Mouse (Mus musculus): ENCODE results near the gene Zcchc7. TPM values are rescaled to one million over a fixed set of nuclear protein-coding genes. Genes with fewer than 3 reads are reported as not detected.

Gene Zcchc7
- polyA plus RNA-seq (2012; rRNA removed): 8.5 and 15.9 TPM in 2 replicates

DNA sequence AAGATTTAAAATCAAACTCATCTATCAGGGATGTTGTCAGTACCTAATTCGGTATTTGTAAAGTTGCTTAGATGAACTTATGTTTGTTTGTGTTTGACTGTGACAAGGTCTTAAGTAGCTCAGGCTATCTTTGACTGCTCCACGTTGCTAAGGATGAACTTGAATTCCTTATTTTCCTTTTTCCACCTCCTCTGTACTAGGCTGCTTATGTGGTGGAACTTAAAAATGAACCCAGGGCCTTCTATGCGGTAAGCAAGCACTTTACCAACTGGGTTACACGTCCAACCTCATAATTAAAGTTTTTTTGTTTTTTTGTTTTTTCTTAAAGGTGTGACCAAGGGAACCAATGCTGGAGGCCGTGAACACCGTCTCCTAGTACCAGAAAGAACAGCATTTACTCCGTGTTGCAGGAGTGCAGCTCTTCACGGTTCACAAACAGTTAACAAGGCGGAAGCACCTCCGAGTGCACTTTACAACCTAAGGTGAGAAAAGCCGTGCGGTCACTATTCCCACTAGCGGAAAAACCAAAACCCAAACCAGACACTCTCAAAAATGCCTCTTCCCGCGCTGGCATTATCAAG is at the start of gene Zcchc7:
Zcchc7 (plus strand) TSS at position 325 of the 581 bp plus-strand sequence.
- Histone ChIP-seq H3K4me1 (ENCODE audit: control insufficient read depth, insufficient read depth, low read length) (peaks cover 2% of the 10 kb centered on the region), H3K4me3 (replicated peaks; ENCODE audit: extremely low read depth, low read depth, low read length) (peak within 1 kb of the TSS; percentile 86)
- DNase-seq: peak; percentile 82
- TF ChIP-seq CTCF (IDR thresholded peaks at IDR 0.05; ENCODE audit: insufficient read depth, low read length) (no peak), POLR2A (IDR thresholded peaks at IDR 0.05; ENCODE audit: borderline replicate concordance, extremely low read depth, low read depth, low read length) (no peak)
- 4% methylated on average over 15 of the region's 15 CpGs for WGBS

DNA sequence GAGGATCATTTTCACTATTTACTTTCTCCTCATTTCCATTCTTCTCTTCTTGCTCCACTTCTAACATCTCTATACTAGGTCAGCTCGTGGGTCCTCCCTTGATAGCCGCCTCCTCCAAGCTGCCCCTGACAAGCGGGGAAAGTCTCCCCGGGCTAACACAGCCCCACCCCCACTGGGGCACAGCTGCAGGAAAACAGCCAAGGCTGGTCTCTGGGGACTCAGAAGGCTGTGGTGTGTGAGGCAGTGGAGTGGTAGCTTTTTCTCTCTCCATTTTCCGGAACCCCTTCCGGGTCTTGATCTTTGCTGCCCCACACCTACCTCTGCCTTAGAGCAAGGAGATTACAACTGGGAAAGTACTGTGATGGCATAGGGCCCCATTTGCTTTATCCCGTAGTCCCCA is 49.7 kb upstream of the Zcchc7 start:
- TF ChIP-seq CTCF (IDR thresholded peaks at IDR 0.05; ENCODE audit: insufficient read depth, low read length): no peak
- no peak for TF ChIP-seq POLR2A (IDR thresholded peaks at IDR 0.05; ENCODE audit: borderline replicate concordance, extremely low read depth, low read depth, low read length)
- no peak for DNase-seq
- Histone ChIP-seq H3K4me3 (replicated peaks; ENCODE audit: extremely low read depth, low read depth, low read length) (no peak overlapping the region), H3K4me1 (ENCODE audit: control insufficient read depth, insufficient read depth, low read length) (no peaks in the 10 kb centered on the region; the same call in 1 of the 2 replicates)
- 6% methylated on average over 7 of the region's 7 CpGs for WGBS

DNA sequence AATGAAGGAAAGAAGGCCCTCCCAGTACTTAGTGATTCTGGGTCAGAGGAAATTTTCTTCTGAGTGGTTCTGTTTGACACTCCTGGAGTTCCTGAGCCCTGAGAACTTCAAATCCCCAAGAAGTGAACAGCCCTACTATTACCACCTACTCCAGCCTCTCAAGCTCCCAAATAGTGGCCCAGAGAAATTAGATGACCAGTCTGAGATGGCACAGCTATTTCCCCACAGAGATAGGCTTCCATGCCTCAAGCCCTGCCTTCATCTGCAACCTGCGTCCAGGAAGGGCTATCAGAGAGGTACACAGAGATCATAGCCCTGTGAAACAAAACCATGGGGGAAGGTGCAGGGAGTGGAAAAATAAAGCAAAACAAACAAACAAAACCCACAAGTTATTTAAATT is 48.8 kb upstream of the Zcchc7 start:
- WGBS: 24% methylated on average over 1 of the region's 1 CpGs
- no peak overlapping the region for H3K4me3 ChIP-seq (replicated peaks; ENCODE audit: extremely low read depth, low read depth, low read length)
- DNase-seq: no peak
- no peak for TF ChIP-seq CTCF (IDR thresholded peaks at IDR 0.05; ENCODE audit: insufficient read depth, low read length)
- no peak for TF ChIP-seq POLR2A (IDR thresholded peaks at IDR 0.05; ENCODE audit: borderline replicate concordance, extremely low read depth, low read depth, low read length)
- H3K4me1 ChIP-seq (ENCODE audit: control insufficient read depth, insufficient read depth, low read length): no peaks in the 10 kb centered on the region; the same call in 1 of the 2 replicates

DNA sequence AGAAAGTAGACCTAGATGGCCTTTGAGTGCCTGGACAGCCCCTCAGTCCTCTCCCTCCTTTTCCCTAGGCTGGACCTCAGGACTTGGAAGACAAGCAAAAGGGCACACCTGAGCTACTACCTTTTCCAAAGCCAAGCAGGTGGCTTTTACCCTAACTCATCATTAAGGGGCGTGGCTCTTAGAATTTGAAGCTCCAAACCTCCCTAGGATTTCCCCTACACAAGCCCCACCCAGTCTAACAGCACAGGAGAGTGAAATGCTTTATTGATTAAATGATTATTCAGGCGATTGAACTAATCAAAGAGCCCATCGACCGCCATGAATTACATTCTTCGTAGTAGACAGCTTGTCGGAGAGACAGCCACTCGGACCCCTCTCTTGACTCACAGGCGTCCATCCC is 47.4 kb upstream of the Zcchc7 start:
- TF ChIP-seq CTCF (IDR thresholded peaks at IDR 0.05; ENCODE audit: insufficient read depth, low read length) (no peak), POLR2A (IDR thresholded peaks at IDR 0.05; ENCODE audit: borderline replicate concordance, extremely low read depth, low read depth, low read length) (no peak)
- Histone ChIP-seq H3K4me3 (replicated peaks; ENCODE audit: extremely low read depth, low read depth, low read length) (no peak overlapping the region), H3K4me1 (ENCODE audit: control insufficient read depth, insufficient read depth, low read length) (no peaks in the 10 kb centered on the region; the same call in 1 of the 2 replicates)
- WGBS: 56% methylated on average over 8 of the region's 8 CpGs
- no peak for DNase-seq

DNA sequence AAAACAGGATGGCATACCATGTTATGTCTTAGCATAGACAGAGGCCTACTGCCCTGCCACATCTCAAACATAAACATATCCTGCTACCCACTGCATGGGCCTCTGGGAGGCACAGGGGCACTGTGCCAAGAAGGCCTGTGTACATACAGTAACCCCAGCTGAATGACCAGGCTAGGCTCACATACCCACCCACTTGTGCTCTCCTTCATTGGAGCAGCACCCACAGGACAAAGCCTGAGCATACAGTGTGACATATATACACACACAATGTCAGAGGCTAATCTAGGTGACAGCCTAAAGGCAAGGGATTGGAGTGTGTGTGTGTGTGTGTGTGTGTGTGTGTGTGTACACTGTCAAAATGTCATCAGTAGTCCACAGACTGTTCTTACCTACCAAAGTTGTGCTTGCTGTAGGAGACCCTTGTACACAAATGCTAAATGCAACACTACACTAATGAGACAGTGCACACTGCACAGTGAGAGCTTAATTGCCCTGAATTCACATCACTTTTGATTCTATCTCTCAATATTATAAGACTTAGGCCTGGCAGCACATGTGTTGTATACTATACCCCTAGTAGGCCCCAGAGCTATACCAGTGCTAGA is 46.5 kb upstream of the Zcchc7 start:
- DNase-seq: no peak
- Histone ChIP-seq H3K4me1 (ENCODE audit: control insufficient read depth, insufficient read depth, low read length) (no peaks in the 10 kb centered on the region; the same call in 1 of the 2 replicates), H3K4me3 (replicated peaks; ENCODE audit: extremely low read depth, low read depth, low read length) (no peak overlapping the region)
- TF ChIP-seq POLR2A (IDR thresholded peaks at IDR 0.05; ENCODE audit: borderline replicate concordance, extremely low read depth, low read depth, low read length): no peak
- no peak for TF ChIP-seq CTCF (IDR thresholded peaks at IDR 0.05; ENCODE audit: insufficient read depth, low read length)

DNA sequence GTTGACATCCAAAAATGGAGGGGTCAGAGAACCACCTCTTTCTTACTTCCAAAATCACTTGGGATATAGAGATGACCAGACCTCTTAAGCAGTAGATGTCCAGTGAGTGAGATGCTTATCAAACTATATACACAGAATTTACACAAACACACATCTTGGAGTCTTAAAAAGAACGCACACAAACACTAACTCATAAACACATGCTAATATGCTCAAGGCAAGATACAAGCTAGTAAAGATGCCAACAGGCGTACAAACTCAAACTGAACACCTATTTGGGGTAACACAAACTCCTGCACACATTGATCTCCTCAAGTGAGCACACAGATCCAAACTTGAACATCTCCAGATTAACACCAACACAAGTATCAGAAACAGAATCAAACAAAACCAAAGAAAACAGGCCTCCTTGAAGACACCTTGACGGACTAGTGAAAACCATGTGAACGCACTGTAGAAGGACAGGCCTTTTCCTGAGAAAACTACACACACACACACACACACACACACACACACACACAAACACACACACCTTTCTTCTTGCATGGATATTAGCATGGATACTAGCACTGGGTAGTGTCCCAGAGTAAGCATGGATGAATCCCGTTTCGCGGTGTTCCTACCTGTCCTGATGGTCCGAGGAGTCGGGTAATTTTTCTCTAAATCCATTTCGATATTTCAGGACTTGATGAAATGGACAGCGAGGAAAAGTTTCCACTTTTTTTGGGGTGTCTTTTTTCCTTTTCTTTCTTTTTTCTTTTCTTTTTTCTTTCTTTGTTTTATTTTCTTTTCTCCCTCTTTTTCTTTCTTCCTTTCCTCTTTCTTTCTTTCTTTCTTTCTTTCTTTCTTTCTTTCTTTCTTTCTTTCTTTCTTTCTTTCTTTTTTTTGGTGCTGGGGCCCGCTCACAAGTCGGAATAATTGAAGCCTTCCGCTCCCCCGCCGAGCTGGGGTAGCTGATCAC is 45.7 kb upstream of the Zcchc7 start, which contains the start of gene Pax5:
Pax5 (minus strand) TSS at position 748 of the 961 bp plus-strand sequence.
- DNase-seq: no peak
- H3K4me3 ChIP-seq (replicated peaks; ENCODE audit: extremely low read depth, low read depth, low read length): peak within 1 kb of the TSS; percentile 32
- no peaks in the 10 kb centered on the region; the same call in 1 of the 2 replicates for H3K4me1 ChIP-seq (ENCODE audit: control insufficient read depth, insufficient read depth, low read length)
- TF ChIP-seq CTCF (IDR thresholded peaks at IDR 0.05; ENCODE audit: insufficient read depth, low read length): no peak
- TF ChIP-seq POLR2A (IDR thresholded peaks at IDR 0.05; ENCODE audit: borderline replicate concordance, extremely low read depth, low read depth, low read length): no peak
- WGBS: 34% methylated on average over 16 of the region's 16 CpGs

DNA sequence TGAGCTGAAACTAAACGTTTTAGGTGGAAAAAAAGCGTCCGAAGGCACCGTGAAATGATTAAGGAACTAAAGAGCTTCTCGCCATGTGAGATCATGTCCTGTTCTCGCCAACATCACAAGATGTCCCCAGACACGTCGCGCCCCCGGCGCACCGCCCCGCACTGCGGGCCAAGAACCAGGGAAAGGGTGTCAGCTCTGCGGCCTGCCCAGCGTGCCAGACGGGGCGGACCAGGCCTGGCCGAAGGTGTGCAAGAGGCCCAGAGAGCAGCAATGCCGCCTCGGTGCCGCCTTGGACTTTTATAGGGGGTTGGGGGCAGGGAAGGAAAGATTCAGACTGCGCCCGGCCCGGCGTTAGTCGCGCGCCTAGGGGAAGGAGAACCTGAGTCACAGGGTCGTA is 45.0 kb upstream of the Zcchc7 start:
- TF ChIP-seq POLR2A (IDR thresholded peaks at IDR 0.05; ENCODE audit: borderline replicate concordance, extremely low read depth, low read depth, low read length): no peak
- no peak for TF ChIP-seq CTCF (IDR thresholded peaks at IDR 0.05; ENCODE audit: insufficient read depth, low read length)
- Histone ChIP-seq H3K4me1 (ENCODE audit: control insufficient read depth, insufficient read depth, low read length) (no peaks in the 10 kb centered on the region; the same call in 1 of the 2 replicates), H3K4me3 (replicated peaks; ENCODE audit: extremely low read depth, low read depth, low read length) (no peak overlapping the region)
- DNase-seq: no peak
- 4% methylated on average over 30 of the region's 30 CpGs for WGBS

DNA sequence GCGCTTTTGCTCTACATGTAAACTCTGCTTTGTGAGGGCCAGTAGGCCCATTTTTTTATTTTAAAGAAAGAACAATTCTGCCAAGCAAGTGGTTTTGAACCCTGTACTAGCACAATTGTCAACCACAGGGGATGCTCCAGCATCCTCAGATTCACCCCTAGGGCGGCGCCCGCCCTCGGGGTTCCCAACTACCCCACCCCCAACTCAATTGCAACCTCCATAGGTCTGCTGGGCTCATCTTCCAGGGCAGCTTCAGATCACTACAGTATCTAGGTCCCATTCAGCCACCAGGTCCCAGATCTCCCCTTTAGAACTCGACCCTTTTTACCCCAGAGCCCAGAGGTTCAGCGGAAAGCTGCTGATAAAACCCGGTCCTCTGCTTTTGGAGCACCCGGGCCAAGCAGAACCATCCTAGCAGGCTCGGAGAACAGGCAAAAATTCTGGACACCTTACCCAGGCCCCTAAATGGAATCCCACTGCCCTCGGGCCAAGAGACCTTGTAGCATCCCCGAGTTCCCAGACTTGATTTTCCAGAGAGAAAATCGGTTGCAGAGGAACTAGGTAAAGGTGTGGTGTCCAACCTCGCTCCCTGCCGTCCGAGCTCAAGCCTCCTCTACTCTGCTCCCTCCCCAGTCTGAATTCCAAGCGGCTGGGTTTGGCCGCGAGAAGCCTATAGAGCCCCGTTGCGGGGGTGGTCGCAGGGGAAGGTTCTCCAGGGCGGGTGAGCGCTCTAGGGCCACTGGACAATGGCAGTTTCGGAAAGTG is 44.4 kb upstream of the Zcchc7 start:
- TF ChIP-seq POLR2A (IDR thresholded peaks at IDR 0.05; ENCODE audit: borderline replicate concordance, extremely low read depth, low read depth, low read length) (no peak), CTCF (IDR thresholded peaks at IDR 0.05; ENCODE audit: insufficient read depth, low read length) (no peak)
- 5% methylated on average over 25 of the region's 25 CpGs for WGBS
- no peak overlapping the region for H3K4me3 ChIP-seq (replicated peaks; ENCODE audit: extremely low read depth, low read depth, low read length)
- no peaks in the 10 kb centered on the region; the same call in 1 of the 2 replicates for H3K4me1 ChIP-seq (ENCODE audit: control insufficient read depth, insufficient read depth, low read length)
- DNase-seq: no peak

All from lung, adult 2 months (tissue).